Mouse (Mus musculus) intestine, embryonic 14.5 days (tissue): ENCODE measurements around the gene Crtc3. TPM values are rescaled to one million over a fixed set of nuclear protein-coding genes. Genes with fewer than 3 reads are reported as not detected.

Experiments used
- ATAC-seq: fragments of 200-750 bp; cut with Nextera tagmentation; replicated peaks from 2 replicates; pipeline ENCODE4 v1.8.0; 2017; ENCODE audit warnings: low read depth, moderate number of reproducible peaks, moderate TSS enrichment, moderate library complexity; ENCODE audit not compliant: low FRiP score, low TSS enrichment
- DNase-seq: peaks from one replicate; pipeline ENCODE4 v3.0.0-alpha.2; 2018; ENCODE audit warnings: low spot score
- H3K27ac ChIP-seq: fragments of 300-500 bp; sonication (generic); 2 replicates; pipeline ENCODE4 v1.5.1; 2014; ENCODE audit warnings: low read depth, mild to moderate bottlenecking, control low read depth
- H3K27me3 ChIP-seq: fragments of 300-500 bp; sonication (generic); replicated peaks from 2 replicates; pipeline ENCODE4 v1.6.1; 2014; ENCODE audit warnings: low read length, control low read depth; ENCODE audit not compliant: control insufficient read depth, insufficient read depth
- H3K36me3 ChIP-seq: fragments of 300-500 bp; sonication (generic); 2 replicates; pipeline ENCODE4 v1.6.1; 2014; ENCODE audit warnings: low read length, control low read depth; ENCODE audit not compliant: control insufficient read depth, insufficient read depth
- H3K4me1 ChIP-seq: fragments of 300-500 bp; sonication (generic); replicated peaks from 2 replicates; pipeline ENCODE4 v1.6.1; 2014; ENCODE audit warnings: low read length, control low read depth, mixed read lengths; ENCODE audit not compliant: control insufficient read depth, insufficient read depth
- H3K4me2 ChIP-seq: fragments of 300-500 bp; sonication (generic); 2 replicates; pipeline ENCODE4 v1.6.1; 2014; ENCODE audit warnings: low read length
- H3K4me3 ChIP-seq: fragments of 300-500 bp; sonication (generic); 2 replicates; pipeline ENCODE4 v1.5.1; 2014; ENCODE audit warnings: low read depth, low read length, control low read depth, mixed read lengths
- H3K9ac ChIP-seq: fragments of 300-500 bp; sonication (generic); 2 replicates; pipeline ENCODE4 v1.6.1; 2014; ENCODE audit warnings: mild to moderate bottlenecking, low read length
- H3K9me3 ChIP-seq: fragments of 300-500 bp; sonication (generic); 2 replicates; pipeline ENCODE4 v1.6.1; 2016; ENCODE audit warnings: low read length, control low read depth; ENCODE audit not compliant: control insufficient read depth
- WGBS: fragments of 180-500 bp; shearing (Covaris S2); extraction: QIAGEN DNeasy Blood & Tissue Kit; methylation state at CpG from one replicate; pipeline ENCODE4 v1.1.7; 2014; 5-methylcytosine and 5-hydroxymethylcytosine counted together
- polyA plus RNA-seq: library from polyadenylated mRNA; unstranded; fragments of >200 nt; fragmentation: Nextera tagmentation; extraction: Ambion mirVana; gene quantifications from 2 replicates; pipeline ENCODE4 v1.2.1, GENCODE M21; 2014

The Crtc3 gene
- polyA plus RNA-seq, 1 experiment from 2014 or later = 19.6 TPM

DNA sequence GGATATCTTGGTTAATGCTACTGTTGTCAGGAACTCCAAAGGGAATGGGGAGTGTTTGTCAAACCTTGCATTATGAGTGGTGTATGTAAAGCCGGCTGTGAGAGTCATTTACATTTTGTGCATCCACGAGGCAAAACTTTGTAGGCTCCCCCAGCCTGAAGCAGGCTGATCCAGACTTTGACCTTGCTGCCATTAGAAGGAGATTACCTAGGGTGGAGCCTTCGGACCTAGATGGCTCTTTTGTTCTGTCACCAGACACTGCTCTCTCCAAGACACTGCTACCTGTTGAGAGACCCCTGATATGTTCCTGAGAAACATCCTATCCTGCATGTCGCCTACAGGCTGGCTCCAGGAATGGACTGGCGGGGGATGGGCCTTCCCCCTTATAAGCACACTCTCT lies 149.1 kb downstream of the Crtc3 start:
- WGBS = 66% methylated on average over 5 of the region's 5 CpGs
- ATAC-seq = no peak

More for the DNA sequence above, 149.1 kb downstream of the Crtc3 start:
- Histone ChIP-seq H3K27ac (no peak overlapping the region), H3K4me1 (no peaks in the 10 kb centered on the region), H3K4me2 (no peak overlapping the region), H3K36me3 (no peaks in the 10 kb centered on the region), H3K4me3 (no peak overlapping the region), H3K9ac (no peak overlapping the region), H3K27me3 (no peaks in the 10 kb centered on the region), H3K9me3 (no peaks in the 10 kb centered on the region)
- no peak for DNase-seq

Other genes with a start within 250 kb of the Crtc3 start
- gene Blm, start 153.8 kb downstream of the Crtc3 start, polyA plus RNA-seq = 23.3 and 29.1 TPM in 2 replicates
- 81.7 and 82.5 TPM in 2 replicates for gene Iqgap1, start 137.1 kb upstream of the Crtc3 start, polyA plus RNA-seq
- 2.4 and 3.3 TPM in 2 replicates for gene Zscan2, start 172.0 kb upstream of the Crtc3 start, polyA plus RNA-seq
- gene Wdr73, start 212.4 kb upstream of the Crtc3 start, polyA plus RNA-seq = 34.4 and 37.9 TPM in 2 replicates
- 7.1 and 7.4 TPM in 2 replicates for gene Nmb, start 216.2 kb upstream of the Crtc3 start, polyA plus RNA-seq